Comparison of ENCODE assay signal across 11 mouse cellular contexts in genomic region chr3:102127114-102127513, GRCm38 (mm10). TPM values are rescaled to one million over a fixed set of nuclear protein-coding genes. Genes with fewer than 3 reads are reported as not detected.
"Had no signal": no experiment of that assay in that cellular context is flagged by ENCODE, and none has a peak within 500 bp of the region (broad histone marks: within the 10 kb centered on the region; RNA-seq: fewer than 3 reads in every experiment).

No protein-coding gene starts in this region.

- H3K4me2 ChIP-seq: hindbrain, embryonic 14.5 days; limb, embryonic 15.5 days; liver, embryonic 13.5 days; lung, embryonic 15.5 days; neural tube, embryonic 15.5 days had no signal

- H3K27ac ChIP-seq: hindbrain, embryonic 14.5 days; limb, embryonic 15.5 days; liver, embryonic 13.5 days; lung, embryonic 15.5 days; midbrain, embryonic 10.5 days; neural tube, embryonic 15.5 days had no signal

- H3K4me3 ChIP-seq: limb, embryonic 15.5 days; liver, embryonic 13.5 days; lung, embryonic 15.5 days; midbrain, embryonic 10.5 days; myocyte; neural tube, embryonic 15.5 days had no signal

- DNase-seq: kidney, adult 18-20 months; kidney, postnatal 10 days; liver, embryonic 13.5 days; midbrain, embryonic 14.5 days had no signal

- H3K9ac ChIP-seq: hindbrain, embryonic 14.5 days; limb, embryonic 15.5 days; liver, embryonic 13.5 days; lung, embryonic 15.5 days; neural tube, embryonic 15.5 days had no signal

- H3K36me3 ChIP-seq: limb, embryonic 15.5 days; liver, embryonic 13.5 days; lung, embryonic 15.5 days; midbrain, embryonic 10.5 days; neural tube, embryonic 15.5 days had no signal

- H3K4me1 ChIP-seq: limb, embryonic 15.5 days; neural tube, embryonic 15.5 days had no signal

- H3K9me3 ChIP-seq: limb, embryonic 15.5 days; liver, embryonic 13.5 days; lung, embryonic 15.5 days; midbrain, embryonic 10.5 days; neural tube, embryonic 15.5 days had no signal

- H3K27me3 ChIP-seq: limb, embryonic 15.5 days; liver, embryonic 13.5 days; lung, embryonic 15.5 days; neural tube, embryonic 15.5 days had no signal

RNA-seq across cellular contexts. Expression of gene Casq2, which starts 40.9 kb away (rescaled TPM):
- total RNA-seq: megakaryocyte, adult 5-6 weeks had no signal
- polyA plus RNA-seq: midbrain, embryonic 10.5 days had no signal
